Comparison of ENCODE assay signal across 8 mouse cellular contexts in genomic region chr3:127853431-127854206, GRCm38 (mm10). TPM values are rescaled to one million over a fixed set of nuclear protein-coding genes. Genes with fewer than 3 reads are reported as not detected.
DNase-seq lines count a peak whose midpoint lies in the region; ATAC-seq and TF ChIP-seq lines count a peak whose summit lies in the region.

No protein-coding gene starts in this region.

- peak overlapping the region; percentile 39 for H3K4me3 ChIP-seq in gastrocnemius, adult 2 months
- no peak overlapping the region for H3K4me3 ChIP-seq in hindbrain, embryonic 16.5 days (ENCODE audit: low read length)

- TF ChIP-seq CTCF in gastrocnemius, adult 2 months (IDR thresholded peaks at IDR 0.05), result peak; percentile 90

- intact Hi-C loops in gastrocnemius, adult 2 months (cut with DNase I), result loop anchor here (1.0 kb wide), 1 partner anchor 96 kb away; no protein-coding TSS in a partner anchor

- peak; percentile 83 for ATAC-seq in activated CD4-positive, CD25-positive, alpha-beta regulatory T cell, adult 4 months
- ATAC-seq in common myeloid progenitor, adult 5-6 weeks (replicated peaks; ENCODE audit: low read depth, poor library complexity, severe bottlenecking), result peak; percentile 93
- ATAC-seq in hindbrain, embryonic 16.5 days, result peak; percentile 88

- no peak overlapping the region for H3K27ac ChIP-seq in gastrocnemius, adult 2 months
- no peak overlapping the region for H3K27ac ChIP-seq in hindbrain, embryonic 16.5 days (ENCODE audit: low read depth, low read length)

- H3K36me3 ChIP-seq in hindbrain, embryonic 16.5 days (ENCODE audit: control insufficient read depth, insufficient read depth, low read length), result no peaks in the 10 kb centered on the region

- H3K27me3 ChIP-seq in hindbrain, embryonic 16.5 days (replicated peaks; ENCODE audit: control insufficient read depth, insufficient read depth, low read length), result 0 out of 2 replicates have a peak, but pooled peaks cover 2% of the 10 kb centered on the region

- peak; percentile 71 for DNase-seq in gastrocnemius, adult 2 months
- DNase-seq in left cerebral cortex, adult 11 months (ENCODE audit: low spot score), result peak; percentile 42
- peak; percentile 64 to 82 for DNase-seq in lung, postnatal 4 days
- DNase-seq in retina, postnatal 7 days (ENCODE audit: low read depth, low spot score), result peak; percentile 28
- peak; percentile 38 to 57 for DNase-seq in urinary bladder, adult 18-20 months (ENCODE audit: low spot score in 2 of 2)

- WGBS in hindbrain, embryonic 16.5 days, result 15% methylated on average over 15 of the region's 15 CpGs

- H3K4me2 ChIP-seq in hindbrain, embryonic 16.5 days (ENCODE audit: low read length), result peak overlapping the region; percentile 6

- peak overlapping the region; percentile 19; the same call in 1 of the 2 replicates for H3K9ac ChIP-seq in hindbrain, embryonic 16.5 days (ENCODE audit: low read depth, low read length)

- no peaks in the 10 kb centered on the region for H3K9me3 ChIP-seq in hindbrain, embryonic 16.5 days (ENCODE audit: control insufficient read depth, low read length)

- H3K4me1 ChIP-seq in hindbrain, embryonic 16.5 days (ENCODE audit: control insufficient read depth, insufficient read depth, low read depth, low read length), result peaks cover 2% of the 10 kb centered on the region; the same call in 1 of the 2 replicates

RNA-seq across cellular contexts. Expression of gene Ap1ar, which starts 16.3 kb away (rescaled TPM):
- polyA plus RNA-seq in activated CD4-positive, CD25-positive, alpha-beta regulatory T cell, adult 4 months (2017; shearing (Covaris generic)), result 10 to 100 TPM; 15.4 to 25.2 TPM
- total RNA-seq in common myeloid progenitor, adult 5-6 weeks (2017), result 70.9 and 81.0 TPM in 2 replicates
- 10 to 100 TPM; 22.2 to 25.1 TPM for total RNA-seq in gastrocnemius, adult 2 months (2021)
- polyA plus RNA-seq in hindbrain, embryonic 16.5 days (2015; fragmentation: Nextera tagmentation; extraction: Ambion mirVana), result 83.0 and 86.3 TPM in 2 replicates

RNA-seq across cellular contexts. Expression of gene Fam241a, which starts 42.5 kb away (rescaled TPM):
- 1 to 10 TPM; 4.0 to 7.2 TPM for polyA plus RNA-seq in activated CD4-positive, CD25-positive, alpha-beta regulatory T cell, adult 4 months (2017; shearing (Covaris generic))
- 20.1 and 22.3 TPM in 2 replicates for total RNA-seq in common myeloid progenitor, adult 5-6 weeks (2017)
- 1 to 10 TPM; 3.5 to 4.2 TPM for total RNA-seq in gastrocnemius, adult 2 months (2021)
- 5.4 and 7.6 TPM in 2 replicates for polyA plus RNA-seq in hindbrain, embryonic 16.5 days (2015; fragmentation: Nextera tagmentation; extraction: Ambion mirVana)
